ENCODE assay signal across 8 mouse cellular contexts in genomic region chr10:62379808-62380207, GRCm38 (mm10). TPM values are rescaled to one million over a fixed set of nuclear protein-coding genes. Genes with fewer than 3 reads are reported as not detected.
DNase-seq lines count a peak whose midpoint lies in the region; ATAC-seq and TF ChIP-seq lines count a peak whose summit lies in the region.

Gene Hk1, minus strand, starts transcription at chr10:62379908.

- no peak within 1 kb of the TSS for H3K9ac ChIP-seq in liver, embryonic 12.5 days
- H3K9ac ChIP-seq in stomach, embryonic 16.5 days (ENCODE audit: low read length), result no peak within 1 kb of the TSS

- H3K9me3 ChIP-seq in liver, embryonic 12.5 days (replicated peaks), result no peaks in the 10 kb centered on the region
- no peaks in the 10 kb centered on the region for H3K9me3 ChIP-seq in stomach, embryonic 16.5 days (replicated peaks; ENCODE audit: control insufficient read depth, low read length)

- H3K4me1 ChIP-seq in thymus, adult 2 months (replicated peaks; ENCODE audit: control insufficient read depth, insufficient read depth, low read length), result no peaks in the 10 kb centered on the region
- H3K4me1 ChIP-seq in embryonic fibroblast, embryonic 13.5 days (ENCODE audit: control insufficient read depth, insufficient read depth, low read length), result no peaks in the 10 kb centered on the region
- no peaks in the 10 kb centered on the region for H3K4me1 ChIP-seq in liver, embryonic 12.5 days
- no peaks in the 10 kb centered on the region for H3K4me1 ChIP-seq in stomach, embryonic 16.5 days (ENCODE audit: control insufficient read depth, insufficient read depth, low read length)

- no peak for DNase-seq in thymus, adult 2 months
- no peak for DNase-seq in thymus, postnatal 36 days
- no peak for DNase-seq in kidney, postnatal 4 days
- no peak for DNase-seq in cerebellum, adult 9-10 months

- no peaks in the 10 kb centered on the region for H3K36me3 ChIP-seq in thymus, adult 2 months (ENCODE audit: control insufficient read depth, insufficient read depth, low read length)
- no peaks in the 10 kb centered on the region for H3K36me3 ChIP-seq in liver, embryonic 12.5 days
- no peaks in the 10 kb centered on the region for H3K36me3 ChIP-seq in stomach, embryonic 16.5 days (ENCODE audit: control insufficient read depth, insufficient read depth, low read length)

- no peak for TF ChIP-seq CTCF in thymus, adult 2 months (IDR thresholded peaks at IDR 0.05; ENCODE audit: borderline replicate concordance, control insufficient read depth, extremely low read depth, insufficient read depth, low read length, poor library complexity)
- no peak for TF ChIP-seq CTCF in embryonic fibroblast, embryonic 13.5 days (IDR thresholded peaks at IDR 0.05; ENCODE audit: borderline replicate concordance, insufficient read depth, low read length)

- TF ChIP-seq POLR2A in thymus, adult 2 months (IDR thresholded peaks at IDR 0.05; ENCODE audit: control insufficient read depth, extremely low read depth, insufficient read depth, low read length, poor library complexity), result no peak
- no peak for TF ChIP-seq POLR2A in embryonic fibroblast, embryonic 13.5 days (IDR thresholded peaks at IDR 0.05; ENCODE audit: low read depth, low read length)

- 100% methylated on average over 1 of the region's 1 CpGs for WGBS in thymus, adult 2 months
- 79% methylated on average over 1 of the region's 1 CpGs for WGBS in liver, embryonic 12.5 days (ENCODE audit: insufficient replicate concordance)
- 93% methylated on average over 1 of the region's 1 CpGs for WGBS in stomach, embryonic 16.5 days

- ATAC-seq in hematopoietic stem cell, adult 5-6 weeks (replicated peaks in 1 of 2; ENCODE audit: insufficient read depth in 1 of 2, low FRiP score in 2 of 2, low TSS enrichment in 1 of 2, low read depth in 1 of 2, poor library complexity in 2 of 2, severe bottlenecking in 2 of 2), result no peak
- no peak for ATAC-seq in liver, embryonic 12.5 days
- no peak for ATAC-seq in stomach, embryonic 16.5 days (ENCODE audit: insufficient read depth, low FRiP score)

- no peak within 1 kb of the TSS for H3K4me2 ChIP-seq in liver, embryonic 12.5 days
- H3K4me2 ChIP-seq in stomach, embryonic 16.5 days (ENCODE audit: low read depth, low read length), result no peak within 1 kb of the TSS

- no peak within 1 kb of the TSS for H3K27ac ChIP-seq in thymus, adult 2 months (ENCODE audit: control insufficient read depth, insufficient read depth, low read length)
- no peak within 1 kb of the TSS for H3K27ac ChIP-seq in embryonic fibroblast, embryonic 13.5 days (ENCODE audit: insufficient read depth, low read length)
- no peak within 1 kb of the TSS for H3K27ac ChIP-seq in liver, embryonic 12.5 days
- no peak within 1 kb of the TSS for H3K27ac ChIP-seq in stomach, embryonic 16.5 days (ENCODE audit: low read length)

- no peaks in the 10 kb centered on the region for H3K27me3 ChIP-seq in thymus, adult 2 months (ENCODE audit: control insufficient read depth, insufficient read depth, low read length)
- H3K27me3 ChIP-seq in liver, embryonic 12.5 days (replicated peaks), result peaks cover 6% of the 10 kb centered on the region
- no peaks in the 10 kb centered on the region for H3K27me3 ChIP-seq in stomach, embryonic 16.5 days (ENCODE audit: control insufficient read depth, insufficient read depth, low read length)

- H3K4me3 ChIP-seq in thymus, adult 2 months (ENCODE audit: control insufficient read depth, insufficient read depth, low read length), result no peak within 1 kb of the TSS
- H3K4me3 ChIP-seq in embryonic fibroblast, embryonic 13.5 days (ENCODE audit: insufficient read depth, low read length), result no peak within 1 kb of the TSS
- H3K4me3 ChIP-seq in liver, embryonic 12.5 days, result no peak within 1 kb of the TSS
- H3K4me3 ChIP-seq in stomach, embryonic 16.5 days (replicated peaks; ENCODE audit: low read length), result no peak within 1 kb of the TSS

RNA-seq across cellular contexts. Expression of gene Hk1, which starts in this region (rescaled TPM):
- 52.1 and 55.5 TPM in 2 replicates for polyA plus RNA-seq in thymus, adult 2 months (2012; rRNA removed)
- 45.3 and 56.5 TPM in 2 replicates for polyA plus RNA-seq in embryonic fibroblast, embryonic 13.5 days (2011; ENCODE audit: insufficient read length, low read depth, missing spikeins)
- total RNA-seq in hematopoietic stem cell, adult 5-6 weeks (2017), result 99.6 and 155 TPM in 2 replicates
- polyA plus RNA-seq in liver, embryonic 12.5 days (2016; fragmentation: Nextera tagmentation; extraction: Ambion mirVana), result 130 and 131 TPM in 2 replicates
- polyA plus RNA-seq in stomach, embryonic 16.5 days (2015; fragmentation: Nextera tagmentation; extraction: Ambion mirVana), result 55.0 and 67.0 TPM in 2 replicates
